Mouse (Mus musculus): ENCODE results near the gene Tns1.

Tns1 gene

GRCm38 (mm10) chr1:73956320-73956719, 167.9 kb downstream of the Tns1 start:
- DNase-seq (ENCODE audit: low spot score), result no peak

- DNase-seq (ENCODE audit: low spot score), result no peak
Measured at GRCm38 (mm10) chr1:73955259-73955842, 168.9 kb downstream of the Tns1 start.

- DNase-seq (ENCODE audit: low spot score), result no peak
Measured at GRCm38 (mm10) chr1:73954614-73955013, 169.6 kb downstream of the Tns1 start.

- no peak for DNase-seq (ENCODE audit: low spot score)
Measured at GRCm38 (mm10) chr1:73954015-73954408, 170.2 kb downstream of the Tns1 start.

GRCm38 (mm10) chr1:73953317-73954014, 170.8 kb downstream of the Tns1 start:
- DNase-seq (ENCODE audit: low spot score), result no peak

GRCm38 (mm10) chr1:73952598-73952997, 171.7 kb downstream of the Tns1 start:
- DNase-seq (ENCODE audit: low spot score), result no peak

- no peak for DNase-seq (ENCODE audit: low spot score)
Measured at GRCm38 (mm10) chr1:73951178-73951577, 173.1 kb downstream of the Tns1 start.

GRCm38 (mm10) chr1:73948757-73949156, 175.5 kb downstream of the Tns1 start:
- peak; percentile 27 for DNase-seq (ENCODE audit: low spot score)

GRCm38 (mm10) chr1:73947525-73948304, 176.5 kb downstream of the Tns1 start:
- no peak for DNase-seq (ENCODE audit: low spot score)

GRCm38 (mm10) chr1:73946701-73947100, 177.5 kb downstream of the Tns1 start:
- DNase-seq (ENCODE audit: low spot score), result no peak

GRCm38 (mm10) chr1:73944393-73944792, 179.9 kb downstream of the Tns1 start:
- no peak for DNase-seq (ENCODE audit: low spot score)

- no peak for DNase-seq (ENCODE audit: low spot score)
Measured at GRCm38 (mm10) chr1:73943667-73944289, 180.5 kb downstream of the Tns1 start.

- DNase-seq (ENCODE audit: low spot score), result no peak
Measured at GRCm38 (mm10) chr1:73943255-73943654, 181.0 kb downstream of the Tns1 start.

GRCm38 (mm10) chr1:73942243-73942642, 182.0 kb downstream of the Tns1 start:
- DNase-seq (ENCODE audit: low spot score), result peak; percentile 44

GRCm38 (mm10) chr1:73941697-73942096, 182.6 kb downstream of the Tns1 start:
- DNase-seq (ENCODE audit: low spot score), result no peak

- no peak for DNase-seq (ENCODE audit: low spot score)
Measured at GRCm38 (mm10) chr1:73940491-73941204, 183.6 kb downstream of the Tns1 start.

- DNase-seq (ENCODE audit: low spot score), result no peak
Measured at GRCm38 (mm10) chr1:73938597-73938996, 185.7 kb downstream of the Tns1 start.

- no peak for DNase-seq (ENCODE audit: low spot score)
Measured at GRCm38 (mm10) chr1:73937805-73938204, 186.4 kb downstream of the Tns1 start.

- DNase-seq (ENCODE audit: low spot score), result no peak
Measured at GRCm38 (mm10) chr1:73936537-73936936, 187.7 kb downstream of the Tns1 start.

GRCm38 (mm10) chr1:73935442-73936080, 188.7 kb downstream of the Tns1 start:
- no peak for DNase-seq (ENCODE audit: low spot score)

- DNase-seq (ENCODE audit: low spot score), result no peak
Measured at GRCm38 (mm10) chr1:73933146-73933490, 191.1 kb downstream of the Tns1 start.

Measured in embryo, embryonic 10 days (tissue).